Mouse (Mus musculus): ENCODE results near the gene Atr.

Gene Atr

DNA sequence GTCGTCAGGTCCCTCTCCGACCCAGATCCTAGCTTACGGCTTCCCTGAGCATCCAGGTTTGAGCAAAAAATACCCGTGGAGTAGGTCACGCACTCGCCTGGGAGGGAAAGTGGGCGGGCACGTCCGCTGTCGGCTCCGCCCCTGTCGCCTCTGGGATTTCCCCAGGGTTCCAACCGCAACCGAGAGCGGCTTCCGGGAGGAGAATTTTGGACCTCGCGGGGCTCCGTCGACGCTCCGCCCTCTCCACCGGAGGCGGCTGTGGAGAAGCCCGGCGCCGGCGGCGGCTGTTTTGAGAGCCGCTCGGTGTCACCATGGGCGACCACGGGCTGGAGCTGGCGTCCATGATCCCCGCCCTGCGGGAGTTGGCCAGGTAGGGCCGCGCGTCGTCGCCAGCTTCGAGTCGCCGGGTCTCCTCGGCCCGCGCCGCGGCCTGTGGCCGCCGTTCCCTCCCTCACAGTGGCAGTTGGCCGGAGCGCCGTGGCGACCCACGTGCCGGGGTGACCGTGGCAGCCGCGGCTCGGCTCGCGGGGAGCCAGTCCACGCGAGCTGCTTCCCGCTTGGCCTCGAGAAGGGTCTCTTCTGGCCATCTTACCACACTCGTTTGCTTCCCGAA, at the start of gene Atr:
Atr (plus strand) TSS at position 184 of the 613 bp plus-strand sequence.
- DNase-seq = peak; percentile 92 to 94

DNA sequence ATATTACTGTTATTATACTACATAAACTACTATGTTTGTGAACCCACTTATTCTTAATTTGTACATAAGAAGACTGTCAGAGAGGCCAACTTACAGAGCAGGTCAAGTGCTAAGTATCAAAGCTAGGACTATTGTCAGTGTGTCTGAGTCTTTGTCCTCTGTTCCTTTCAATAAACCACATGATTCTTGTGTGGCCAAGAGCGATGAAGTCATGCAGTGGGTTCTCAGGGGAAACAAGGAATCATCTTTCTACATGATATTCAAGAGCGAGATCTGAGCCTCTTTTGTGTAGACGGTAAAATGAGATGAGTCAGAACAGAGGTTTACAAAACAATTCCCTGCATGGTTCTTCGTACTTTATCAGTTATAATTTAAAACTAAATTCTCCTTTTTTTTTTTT, 47.8 kb upstream of the Atr start:
- no peak for DNase-seq

DNA sequence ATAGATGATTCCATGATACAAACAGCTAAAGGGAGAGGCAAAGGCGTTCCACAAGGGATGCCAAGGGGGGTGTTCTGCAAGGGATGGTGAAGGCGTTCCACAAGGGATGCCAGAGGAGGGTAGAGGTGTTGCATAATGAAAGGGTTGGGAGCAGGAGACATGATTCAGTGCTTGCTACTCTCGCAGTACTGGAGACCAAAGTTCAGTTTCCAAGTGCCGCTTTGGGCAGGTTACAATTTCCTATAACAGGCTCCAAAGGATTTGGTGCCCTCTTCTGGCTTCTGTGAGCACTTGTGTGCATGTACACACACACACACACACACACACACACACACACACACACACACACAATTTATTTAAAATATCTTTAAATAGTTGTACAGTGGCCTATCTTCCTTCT, 45.6 kb upstream of the Atr start:
- no peak for DNase-seq

DNA sequence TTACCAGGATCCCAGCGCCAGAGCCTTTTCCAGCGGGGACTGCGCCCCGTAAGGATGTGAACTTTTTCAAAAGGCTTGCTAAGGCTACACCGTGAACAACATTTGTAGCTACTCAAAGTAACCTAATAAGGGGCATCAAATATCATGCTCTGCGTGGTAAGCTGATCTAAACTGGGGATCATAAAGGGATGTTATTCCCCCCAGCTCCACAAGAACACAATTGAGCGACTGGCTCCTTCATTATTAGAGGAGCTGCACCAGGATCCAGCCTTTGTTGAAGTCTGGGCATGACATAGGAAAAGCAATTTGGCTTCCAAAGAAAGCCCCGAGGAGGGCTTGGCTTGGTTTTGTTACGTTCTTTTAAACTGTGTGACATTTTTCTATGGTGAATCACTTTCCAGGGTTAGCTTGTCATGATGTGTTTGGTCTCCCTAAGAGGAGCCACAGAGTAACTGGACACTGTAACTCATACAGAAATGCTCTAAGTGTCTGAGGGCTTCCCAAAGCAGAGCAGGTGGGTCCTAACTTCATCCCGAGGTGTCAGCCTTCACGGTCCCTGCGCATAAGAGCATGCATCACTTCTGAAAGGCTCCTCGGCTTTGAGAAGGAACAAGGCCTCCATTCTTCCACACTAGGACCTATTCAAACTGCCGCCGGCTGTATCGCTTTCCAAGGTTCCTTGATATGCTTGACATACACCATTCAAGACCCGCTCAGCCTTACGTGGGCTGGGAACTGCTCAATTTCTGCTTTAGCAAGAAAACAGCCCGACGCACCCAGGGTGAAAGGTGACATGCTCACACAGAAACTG, 43.5 kb upstream of the Atr start:
- DNase-seq = no peak

DNA sequence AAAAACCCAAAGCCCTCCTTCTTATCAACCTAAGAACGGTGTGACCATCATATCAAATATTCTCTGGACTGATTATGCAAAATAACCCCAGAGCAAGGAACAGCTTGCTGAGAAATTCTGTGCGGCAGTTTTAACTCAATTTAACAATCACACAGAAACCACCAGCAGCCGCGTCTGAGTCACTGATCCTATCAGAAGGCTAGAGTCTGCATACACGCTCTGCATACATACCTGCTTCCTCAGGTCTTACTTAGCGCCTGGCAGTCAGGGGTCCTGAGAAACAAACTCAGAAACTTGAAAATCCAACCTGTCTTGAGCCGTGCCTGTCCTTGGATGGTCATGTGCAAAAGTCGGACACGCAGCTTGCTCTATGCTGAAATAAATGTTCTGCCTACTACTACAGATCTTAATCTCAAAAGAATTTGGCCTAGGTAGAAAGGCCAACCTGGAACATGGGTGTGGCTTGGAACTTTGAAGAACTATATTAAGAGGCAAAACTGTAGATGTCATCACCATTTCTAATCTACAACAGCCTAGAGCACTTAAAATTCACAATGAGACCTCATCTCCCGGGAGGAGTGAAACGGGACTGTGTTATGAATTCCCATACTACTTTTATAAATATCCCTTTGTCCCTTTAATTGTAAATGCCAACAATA, 42.3 kb upstream of the Atr start:
- DNase-seq = no peak

DNA sequence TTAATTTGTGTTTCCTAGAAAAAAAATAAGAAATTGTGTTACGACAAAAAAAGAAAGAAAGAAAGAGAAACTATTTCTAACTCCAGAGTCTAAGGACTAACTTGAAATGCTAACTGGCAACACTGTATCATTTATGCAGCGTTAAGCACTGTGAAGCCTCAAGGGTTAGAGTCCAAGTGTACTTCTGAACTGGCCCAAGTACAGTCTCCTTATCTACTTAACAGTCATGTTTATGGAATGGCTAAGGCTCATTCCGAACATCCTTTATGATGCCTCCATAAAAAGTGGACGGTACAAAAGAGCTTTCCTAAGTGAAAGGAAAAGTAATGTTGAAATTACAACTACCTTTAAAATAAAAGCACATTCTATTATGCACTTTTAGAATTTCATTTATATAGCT, 41.7 kb upstream of the Atr start:
- no peak for DNase-seq

DNA sequence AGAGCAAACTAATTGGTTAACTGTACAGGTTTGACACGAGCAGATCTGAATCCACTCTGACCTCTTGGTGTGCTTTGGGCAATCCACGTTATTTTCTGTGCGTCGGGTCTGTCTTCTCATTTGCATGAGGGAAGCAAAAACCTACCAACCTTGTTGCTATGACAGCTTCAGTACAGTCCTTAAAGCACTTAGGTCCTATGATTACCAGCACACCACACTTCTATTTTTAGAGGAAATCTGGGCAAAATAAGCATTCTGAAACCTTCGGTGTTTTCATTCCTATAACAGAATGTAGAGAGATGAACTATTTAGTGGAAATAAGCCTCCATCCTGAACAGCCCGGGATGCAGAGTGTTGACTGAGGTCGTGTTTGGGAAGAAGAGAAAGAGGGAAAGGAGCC, 34.9 kb upstream of the Atr start:
- no peak for DNase-seq

DNA sequence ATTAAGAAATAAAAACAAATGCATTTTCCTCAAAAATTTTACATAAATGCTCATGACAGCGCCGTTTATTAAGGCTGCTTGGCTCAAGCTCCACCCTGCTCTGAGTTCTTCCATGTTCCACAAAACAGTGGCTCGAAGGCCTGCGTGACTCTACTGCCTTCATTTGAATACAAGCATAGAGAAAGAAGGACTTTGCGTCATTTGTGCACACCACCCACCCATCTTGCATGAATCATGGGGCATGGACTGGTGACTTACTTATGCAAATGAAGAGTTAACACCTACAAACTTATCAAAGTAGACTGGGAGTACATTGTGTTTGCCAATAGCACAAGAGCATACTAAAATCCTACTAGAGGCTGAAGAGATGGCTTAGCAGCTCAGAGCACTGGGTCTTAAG, 29.8 kb upstream of the Atr start:
- DNase-seq = no peak

DNA sequence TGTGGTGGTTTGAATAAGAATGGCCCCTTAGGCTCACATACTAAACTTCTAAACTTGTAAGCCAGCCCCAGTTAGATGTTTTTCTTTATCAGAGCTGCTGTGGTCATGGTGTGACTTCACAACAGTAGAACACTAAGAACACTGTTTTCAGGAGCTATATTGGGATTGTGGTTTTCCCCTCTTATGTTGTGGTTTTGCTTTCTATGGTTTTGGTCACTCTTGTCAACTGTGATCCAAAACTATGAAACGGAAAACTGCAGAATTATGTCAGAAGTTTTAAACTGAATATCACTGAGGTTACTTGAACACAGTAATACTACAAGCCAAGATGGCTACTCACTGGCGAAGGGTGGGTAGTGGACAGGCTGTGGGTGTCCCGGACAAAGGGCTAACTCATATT, 24.6 kb upstream of the Atr start:
- DNase-seq = no peak

DNA sequence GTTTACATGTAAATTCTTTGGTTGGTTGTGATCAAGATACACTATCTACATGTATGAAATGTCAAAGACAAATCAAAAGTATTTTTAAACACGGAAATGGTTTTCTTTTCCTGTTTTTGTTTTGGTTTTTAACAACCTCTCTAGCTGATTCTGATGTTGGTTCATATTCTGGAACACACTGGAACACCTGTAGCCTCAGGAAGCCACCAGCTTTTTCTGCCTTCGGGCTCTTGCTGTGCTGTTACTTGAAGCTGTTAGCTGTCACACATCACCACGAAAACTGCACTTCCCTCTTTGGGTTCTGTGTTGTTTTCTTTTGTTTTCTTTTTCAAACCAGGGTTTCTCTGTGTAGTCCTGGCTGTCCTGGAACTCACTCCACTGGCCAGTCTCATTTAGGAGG, 22.6 kb upstream of the Atr start:
- no peak for DNase-seq

DNA sequence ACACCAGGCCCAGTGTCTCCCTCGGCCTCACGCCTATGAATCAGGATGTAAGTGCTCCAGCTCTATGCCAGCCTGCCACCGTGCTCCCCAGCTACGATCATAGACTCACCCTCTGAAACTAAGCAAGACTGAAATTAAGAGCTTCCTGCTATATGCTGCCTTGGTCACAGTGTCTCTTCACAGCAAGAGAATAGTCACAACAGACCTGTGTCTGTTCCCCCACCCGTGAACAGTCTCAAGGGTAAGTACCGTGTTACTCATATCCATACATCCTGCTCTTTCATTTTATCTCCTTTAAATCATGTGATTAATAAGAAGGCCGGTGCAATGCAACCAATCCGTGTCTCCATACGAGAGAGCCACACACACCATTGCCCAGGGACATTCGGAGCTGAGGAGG, 21.7 kb upstream of the Atr start:
- DNase-seq = no peak

DNA sequence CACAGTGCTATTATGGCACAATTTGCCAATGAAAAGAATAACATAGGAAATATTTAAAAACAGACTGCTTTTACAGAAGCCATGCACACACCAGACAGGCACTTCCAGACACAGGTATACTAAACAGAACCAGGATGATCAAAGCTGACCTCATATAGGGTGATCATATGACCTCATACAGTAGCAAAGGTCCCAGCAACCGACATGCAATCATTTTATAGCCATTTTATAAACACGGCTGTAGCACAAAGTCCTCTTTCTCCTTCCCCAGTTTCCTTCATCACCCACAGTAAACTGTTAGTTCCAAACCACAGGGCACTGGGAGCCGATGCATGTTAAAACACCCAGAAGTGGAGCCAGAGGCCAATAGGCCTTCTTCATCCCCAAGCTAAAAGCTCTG, 18.0 kb upstream of the Atr start:
- DNase-seq = no peak

DNA sequence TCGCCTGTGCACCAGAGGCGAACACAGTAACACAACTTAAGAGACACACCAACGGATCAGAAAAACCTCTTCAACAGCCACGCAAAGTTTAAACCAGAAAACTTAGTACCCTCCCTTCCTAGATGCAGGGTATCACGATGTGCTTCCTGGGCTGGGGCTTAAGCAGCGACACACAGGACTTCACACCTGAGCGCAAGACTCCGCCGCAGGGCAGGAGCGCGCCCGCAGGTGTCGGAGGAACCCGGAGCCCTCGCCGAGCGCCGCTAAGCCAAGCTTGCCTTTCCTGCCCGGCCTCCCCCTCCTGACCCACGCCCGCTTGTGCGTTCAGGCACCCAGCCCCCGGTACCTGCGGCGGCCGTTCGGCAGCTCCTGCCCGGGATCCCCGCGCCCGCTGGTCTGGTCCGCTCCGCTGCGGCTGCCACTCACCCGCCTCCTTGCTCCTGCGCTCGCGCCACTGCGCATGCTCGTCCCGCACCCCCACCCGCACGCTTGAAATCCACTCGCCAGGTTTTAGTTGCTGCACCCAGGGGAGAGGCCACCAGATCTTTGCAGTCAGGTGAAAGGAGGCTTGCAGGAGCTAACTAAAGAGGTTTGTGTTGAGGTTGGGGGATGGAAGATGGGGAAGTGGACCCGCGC, 12.5 kb upstream of the Atr start, which contains the start of gene Pls1:
Pls1 (minus strand) TSS at position 487 of the 636 bp plus-strand sequence.
- DNase-seq = peak; percentile 96 to 98

DNA sequence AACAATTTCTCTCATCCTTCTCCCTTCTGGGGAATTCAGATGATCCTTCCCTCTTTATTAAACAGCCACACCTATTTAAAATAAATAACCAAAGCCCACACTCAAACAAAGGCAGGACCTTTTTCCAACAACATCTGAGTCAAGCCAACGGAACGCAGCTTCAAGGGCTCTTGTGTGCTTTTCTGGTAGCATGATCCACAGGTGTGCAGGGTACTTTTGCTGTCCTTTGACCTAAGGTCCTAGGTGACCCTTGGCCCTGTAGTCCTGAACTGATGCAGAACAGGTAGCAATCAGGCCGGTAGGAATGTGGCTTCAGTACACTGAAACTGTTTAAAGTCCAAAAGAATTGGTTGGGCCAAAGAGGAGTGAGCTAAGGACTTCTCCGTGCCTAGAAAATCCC, 11.7 kb upstream of the Atr start:
- DNase-seq = no peak

DNA sequence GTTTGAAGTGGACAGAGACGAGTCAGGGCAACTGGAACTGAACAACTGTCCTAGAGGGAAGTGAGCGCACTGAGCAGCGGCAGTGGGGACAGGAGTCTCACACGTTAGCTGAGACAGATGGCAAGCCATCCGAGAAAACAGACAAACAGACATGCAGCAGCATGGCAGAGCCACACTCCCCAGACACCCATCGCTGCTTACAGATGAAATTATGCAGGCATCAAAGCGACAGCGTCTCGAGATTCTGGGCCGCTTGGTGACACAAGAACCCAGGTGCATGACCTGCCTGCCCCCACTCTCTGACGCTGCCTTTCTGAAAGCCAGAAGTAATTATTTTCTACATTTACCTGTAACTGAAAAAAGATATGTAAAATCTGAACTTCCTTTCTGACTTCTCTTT, 5.7 kb upstream of the Atr start:
- DNase-seq = no peak

DNA sequence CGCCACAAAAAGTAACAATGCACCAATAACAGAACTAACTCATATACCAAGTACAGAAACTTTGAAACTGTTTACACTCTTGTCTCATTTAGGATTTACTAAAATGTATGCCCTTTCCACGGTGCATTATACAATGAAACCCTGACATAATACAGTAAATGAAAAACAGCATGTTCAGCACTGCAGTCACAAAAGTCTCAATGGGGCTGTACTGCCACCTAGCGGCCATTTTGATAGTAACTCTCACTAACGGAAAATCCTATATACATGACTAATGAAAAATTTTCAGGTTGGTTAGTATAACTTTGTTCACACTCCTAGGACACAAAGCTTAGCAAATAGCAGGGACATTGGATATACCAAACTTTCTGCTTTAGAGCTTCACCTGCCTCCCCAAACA, 4.5 kb upstream of the Atr start:
- DNase-seq = peak; percentile 73 to 86

DNA sequence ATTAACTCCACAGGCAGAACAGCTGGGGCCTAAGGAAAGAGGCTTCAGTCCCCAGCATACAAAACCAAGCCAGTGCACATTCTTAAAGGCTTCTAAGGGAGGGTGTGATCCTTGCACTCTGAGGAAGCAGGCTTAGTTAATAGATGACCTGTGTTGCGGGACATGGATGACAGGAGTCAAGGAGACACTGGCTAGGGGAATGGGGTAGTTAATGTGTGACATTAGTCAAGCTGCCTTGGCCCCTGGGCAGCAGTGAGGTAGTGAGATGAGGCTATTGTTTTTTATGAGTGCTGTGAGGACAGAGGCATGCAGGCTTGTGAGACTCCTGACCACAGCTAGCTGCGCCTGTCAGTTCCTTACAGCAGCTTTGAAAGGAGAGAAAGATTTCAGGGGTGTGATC, 2.5 kb upstream of the Atr start:
- DNase-seq = no peak

DNA sequence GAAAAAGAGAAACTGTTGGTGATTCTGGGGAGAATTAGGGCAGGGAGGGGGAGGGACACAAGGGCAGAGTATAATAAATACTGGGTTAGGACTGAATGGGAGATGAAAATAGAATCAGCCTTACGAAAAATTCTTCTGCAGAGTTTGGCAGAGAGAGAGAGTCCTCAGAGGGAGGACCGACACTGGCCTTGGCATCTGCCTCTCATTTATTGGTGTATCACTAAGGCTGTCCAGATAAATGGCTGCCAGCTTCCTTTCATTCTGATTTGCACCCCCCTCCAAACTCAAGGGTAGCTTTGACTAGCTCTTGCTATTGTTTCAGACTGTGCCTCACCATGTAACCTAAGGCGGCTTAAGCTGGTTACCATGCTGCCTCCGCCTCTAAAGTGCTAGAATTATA, 1.4 kb upstream of the Atr start:
- DNase-seq = no peak

DNA sequence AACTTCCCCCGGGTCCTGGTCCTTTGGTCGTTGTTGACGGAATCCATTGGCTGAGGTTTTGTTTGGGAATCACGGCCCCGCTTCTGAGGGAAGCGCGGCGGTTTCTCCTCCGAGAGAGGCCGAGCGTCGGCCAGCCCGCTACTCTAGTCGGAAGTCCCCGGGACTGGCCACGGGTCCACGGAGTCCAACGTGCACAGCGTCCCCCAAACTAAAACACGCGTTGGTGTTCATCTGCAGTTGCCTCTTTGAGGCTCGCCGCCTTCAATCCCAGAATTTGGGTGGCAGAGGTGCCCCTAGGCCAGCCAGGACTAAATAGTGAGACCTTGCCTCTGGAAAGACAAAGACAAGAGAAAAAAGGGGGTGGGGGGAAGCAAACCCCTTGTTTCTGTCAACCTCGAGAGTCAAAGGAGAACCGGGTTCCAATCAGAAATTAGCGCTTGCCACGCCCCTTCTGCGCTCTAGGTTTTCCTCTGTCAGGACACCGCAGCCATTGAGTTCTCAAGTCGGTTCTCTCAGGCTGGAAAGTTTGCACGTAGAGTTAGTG, 702 bp downstream of the Atr start:
- DNase-seq = peak in 1 of 2 experiments; percentile 11

DNA sequence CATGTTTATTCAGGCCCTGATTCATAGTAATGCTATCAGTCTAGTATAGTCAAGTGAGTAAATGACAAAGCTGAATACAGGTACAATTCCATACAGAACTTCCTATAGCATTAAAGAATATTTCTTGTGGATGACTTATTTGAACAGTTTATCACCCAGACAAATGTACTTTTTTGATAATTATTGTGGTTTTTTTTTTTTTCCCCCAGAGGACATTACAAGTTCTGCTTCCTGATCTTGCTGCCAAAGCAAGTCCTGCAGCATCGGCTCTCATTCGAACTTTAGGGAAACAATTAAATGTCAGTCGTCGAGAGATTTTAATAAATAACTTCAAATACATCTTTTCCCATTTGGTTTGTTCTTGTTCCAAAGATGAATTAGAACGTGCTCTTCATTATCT, 20.8 kb downstream of the Atr start:
- DNase-seq = no peak

DNA sequence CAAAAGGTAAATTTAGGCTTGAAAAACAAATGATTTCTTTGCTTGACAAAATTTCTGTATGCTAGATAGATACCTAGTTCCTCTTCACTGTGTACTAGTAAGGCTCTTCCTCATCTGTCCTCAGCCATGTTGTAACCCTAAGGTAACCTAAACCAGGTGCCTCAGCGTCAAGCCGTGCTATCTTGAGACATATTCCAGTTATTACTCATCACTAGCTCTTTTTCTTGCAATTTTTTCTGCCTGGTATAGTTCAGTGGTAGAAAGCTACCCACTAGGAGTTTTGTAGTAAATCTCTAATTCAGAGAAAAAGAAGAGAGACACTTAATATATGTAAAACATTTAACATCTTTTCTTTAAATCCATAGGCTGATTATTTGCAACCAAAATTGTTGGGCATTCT, 25.4 kb downstream of the Atr start:
- DNase-seq = no peak

DNA sequence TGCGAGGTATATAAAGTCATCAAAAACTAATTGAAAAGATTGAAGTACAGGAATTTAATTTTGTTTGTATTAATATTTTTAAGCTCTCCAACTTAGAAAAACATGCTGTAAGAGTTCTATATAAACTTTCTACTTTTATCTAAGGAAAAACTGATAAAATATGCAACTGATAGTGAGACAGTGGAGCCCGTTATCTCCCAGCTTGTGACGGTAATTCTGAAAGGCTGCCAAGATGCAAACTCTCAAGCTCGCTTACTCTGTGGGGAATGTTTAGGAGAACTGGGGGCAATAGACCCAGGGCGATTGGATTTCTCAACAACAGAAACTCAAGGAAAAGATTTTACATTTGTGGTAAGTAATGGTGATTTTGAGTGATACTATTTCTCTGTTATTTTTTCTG, 40.0 kb downstream of the Atr start:
- no peak for DNase-seq

DNA sequence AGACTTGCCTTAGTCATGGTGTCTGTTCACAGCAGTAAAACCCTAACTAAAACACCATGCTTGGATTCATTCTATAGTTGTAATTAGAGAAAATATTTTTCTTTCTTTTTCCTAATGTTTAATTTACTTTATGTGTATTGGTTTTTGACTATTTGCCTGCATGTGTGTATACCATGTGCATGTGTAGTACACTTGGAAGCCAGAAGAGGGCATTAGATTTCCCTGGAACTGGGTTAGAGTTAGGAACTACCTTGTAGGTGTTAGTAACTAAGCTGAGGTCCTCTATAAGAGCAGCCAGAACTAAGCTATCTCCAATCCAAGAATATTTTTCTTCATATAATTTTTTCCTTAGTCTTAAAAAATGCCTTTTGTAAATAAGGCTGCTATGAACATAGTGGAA, 75.5 kb downstream of the Atr start:
- no peak for DNase-seq

All from cerebellum, postnatal 36 days (tissue).